Mouse (Mus musculus) Muller cell, postnatal 12 days (primary cell): Measurements from ENCODE around the gene Lasp1.
A peak's percentile ranks its signal among the peaks of the same experiment; 100 is the strongest.
"Not testable (repeated sequence)": the region's sequence is repeated elsewhere in the genome, so short reads cannot be mapped to it uniquely, and the experiment has no call there.

Source experiments
- DNase-seq: peaks from one replicate; pipeline ENCODE4 v3.0.0-alpha.2; 2015; ENCODE audit errors: inconsistent ontology term

Gene Lasp1

GRCm38 (mm10) chr11:97798782-97799145, at the start of gene Lasp1:
Gene Lasp1 (plus strand): TSS chr11:97799000.
- peak; percentile 89 for DNase-seq

GRCm38 (mm10) chr11:97753277-97753676, 45.5 kb upstream of the Lasp1 start:
- DNase-seq: no peak

- no peak for DNase-seq
Measured at GRCm38 (mm10) chr11:97758125-97758524, 40.7 kb upstream of the Lasp1 start.

- no peak for DNase-seq
Measured at GRCm38 (mm10) chr11:97758942-97759341, 39.9 kb upstream of the Lasp1 start.

GRCm38 (mm10) chr11:97761638-97762037, 37.2 kb upstream of the Lasp1 start:
- no peak for DNase-seq

- peak; percentile 94 for DNase-seq
Measured at GRCm38 (mm10) chr11:97766154-97766881, 32.5 kb upstream of the Lasp1 start, which contains the start of gene Cwc25. Gene Cwc25 (minus strand): TSS chr11:97766556.

GRCm38 (mm10) chr11:97769704-97770103, 29.1 kb upstream of the Lasp1 start:
- DNase-seq: no peak

GRCm38 (mm10) chr11:97771410-97771809, 27.4 kb upstream of the Lasp1 start:
- no peak for DNase-seq

GRCm38 (mm10) chr11:97775186-97775585, 23.6 kb upstream of the Lasp1 start:
- DNase-seq: no peak

- DNase-seq: no peak
Measured at GRCm38 (mm10) chr11:97775808-97776496, 22.8 kb upstream of the Lasp1 start, which contains the start of gene 1700001P01Rik. Gene 1700001P01Rik (minus strand): TSS chr11:97775918.

- DNase-seq: no peak
Measured at GRCm38 (mm10) chr11:97776497-97777128, 22.2 kb upstream of the Lasp1 start.

- no peak for DNase-seq
Measured at GRCm38 (mm10) chr11:97777129-97777529, 21.7 kb upstream of the Lasp1 start.

- no peak for DNase-seq
Measured at GRCm38 (mm10) chr11:97778918-97779317, 19.9 kb upstream of the Lasp1 start.

GRCm38 (mm10) chr11:97779968-97780701, 18.7 kb upstream of the Lasp1 start:
- no peak for DNase-seq

GRCm38 (mm10) chr11:97781478-97781831, 17.3 kb upstream of the Lasp1 start:
- DNase-seq: no peak

- peak; percentile 99 for DNase-seq
Measured at GRCm38 (mm10) chr11:97781832-97782563, 16.8 kb upstream of the Lasp1 start, which contains the start of gene Rpl23. Gene Rpl23 (minus strand): TSS chr11:97782437.

GRCm38 (mm10) chr11:97782564-97782895, 16.3 kb upstream of the Lasp1 start:
- DNase-seq: no peak

GRCm38 (mm10) chr11:97787961-97788360, 10.8 kb upstream of the Lasp1 start:
- DNase-seq: no peak

GRCm38 (mm10) chr11:97789727-97790126, 9.1 kb upstream of the Lasp1 start:
- no peak for DNase-seq

GRCm38 (mm10) chr11:97790778-97791438, 7.9 kb upstream of the Lasp1 start:
- not testable (repeated sequence) for DNase-seq

- DNase-seq: no peak
Measured at GRCm38 (mm10) chr11:97793165-97793564, 5.6 kb upstream of the Lasp1 start.
